Mouse (Mus musculus) stomach, embryonic 14.5 days (tissue): Measurements from ENCODE around the gene Rnf41. TPM values are rescaled to one million over a fixed set of nuclear protein-coding genes. Genes with fewer than 3 reads are reported as not detected.

ENCODE experiments used
- ATAC-seq: fragments of 200-750 bp; cut with Nextera tagmentation; 2 replicates; pipeline ENCODE4 v1.8.0; 2017; ENCODE audit warnings: low read depth, moderate TSS enrichment; ENCODE audit not compliant: insufficient number of reproducible peaks, insufficient read depth, low FRiP score
- H3K27ac ChIP-seq: fragments of 300-500 bp; sonication (generic); 2 replicates; pipeline ENCODE4 v1.5.1; 2014; ENCODE audit warnings: mild to moderate bottlenecking, low read length, moderate library complexity, mixed read lengths
- H3K27me3 ChIP-seq: fragments of 300-500 bp; sonication (generic); 2 replicates; pipeline ENCODE4 v1.6.1; 2014; ENCODE audit warnings: low read length, control low read depth, mixed read lengths; ENCODE audit not compliant: control insufficient read depth, insufficient read depth
- H3K36me3 ChIP-seq: fragments of 300-500 bp; sonication (generic); 2 replicates; pipeline ENCODE4 v1.6.1; 2014; ENCODE audit warnings: mild to moderate bottlenecking, control low read depth, low read length, moderate library complexity, mixed read lengths; ENCODE audit not compliant: control insufficient read depth, insufficient read depth
- H3K4me1 ChIP-seq: fragments of 300-500 bp; sonication (generic); 2 replicates; pipeline ENCODE4 v1.6.1; 2014; ENCODE audit warnings: low read length, control low read depth, mixed read lengths; ENCODE audit not compliant: control insufficient read depth, insufficient read depth
- H3K4me2 ChIP-seq: fragments of 300-500 bp; sonication (generic); replicated peaks from 2 replicates; pipeline ENCODE4 v1.6.1; 2014; ENCODE audit warnings: low read depth, low read length, control low read depth
- H3K4me3 ChIP-seq: fragments of 300-500 bp; sonication (generic); 2 replicates; pipeline ENCODE4 v1.5.1; 2014; ENCODE audit warnings: low read depth, low read length, control low read depth
- H3K9ac ChIP-seq: fragments of 300-500 bp; sonication (generic); replicated peaks from 2 replicates; pipeline ENCODE4 v1.6.1; 2014; ENCODE audit warnings: low read depth, mild to moderate bottlenecking, control low read depth, low read length, moderate library complexity, mixed read lengths
- H3K9me3 ChIP-seq: fragments of 300-500 bp; sonication (generic); 2 replicates; pipeline ENCODE4 v1.6.1; 2016; ENCODE audit warnings: low read depth, low read length, control low read depth; ENCODE audit not compliant: control insufficient read depth
- WGBS: fragments of 180-500 bp; shearing (Covaris S2); extraction: QIAGEN DNeasy Blood & Tissue Kit; methylation state at CpG from one replicate; pipeline ENCODE4 v1.1.7; 2014; 5-methylcytosine and 5-hydroxymethylcytosine counted together
- microRNA-seq: library from miRNA; unstranded; fragments of <30 nt; microRNA quantifications from one replicate; pipeline ENCODE4, GENCODE M21; 2016
- polyA plus RNA-seq: library from polyadenylated mRNA; unstranded; fragments of >200 nt; fragmentation: Nextera tagmentation; extraction: Ambion mirVana; gene quantifications from 2 replicates; pipeline ENCODE4 v1.2.1, GENCODE M21; 2014

Gene Rnf41
- polyA plus RNA-seq, 1 experiment from 2014 or later = 31.9 TPM

- no peak for ATAC-seq
- Histone ChIP-seq H3K27ac (peak overlapping the region; percentile 55; the same call in 1 of the 2 replicates), H3K4me3 (no peak overlapping the region), H3K9me3 (no peaks in the 10 kb centered on the region), H3K36me3 (peaks cover 78% of the 10 kb centered on the region), H3K4me2 (no peak overlapping the region), H3K4me1 (peaks cover 22% of the 10 kb centered on the region), H3K9ac (no peak overlapping the region), H3K27me3 (no peaks in the 10 kb centered on the region)
- WGBS = 91% methylated on average over 22 of the region's 22 CpGs
These were observed 76.6 kb downstream of the Rnf41 start for GRCm38 (mm10) chr10:128487861-128488712.

DNA sequence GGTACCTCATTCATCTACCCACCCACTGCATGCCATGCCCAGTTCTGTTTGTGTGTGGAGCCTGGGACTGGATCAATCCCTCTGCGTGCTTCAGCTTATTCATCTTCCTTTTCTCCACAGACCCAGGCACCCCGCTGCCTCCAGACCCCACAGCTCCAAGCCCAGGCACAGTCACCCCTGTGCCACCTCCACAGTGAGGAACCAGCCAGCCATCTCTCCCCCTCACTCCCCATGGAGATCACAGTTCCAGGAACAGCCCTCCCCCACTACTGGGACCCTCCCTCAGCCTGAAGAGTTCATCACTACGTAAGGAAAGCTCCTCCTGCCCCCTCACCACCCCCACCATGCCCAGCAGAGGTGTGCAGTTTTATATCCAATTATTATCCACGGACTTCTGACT lies 77.3 kb downstream of the Rnf41 start:
- Histone ChIP-seq H3K36me3 (peaks cover 71% of the 10 kb centered on the region), H3K9me3 (no peaks in the 10 kb centered on the region), H3K4me1 (peaks cover 22% of the 10 kb centered on the region), H3K4me3 (no peak overlapping the region), H3K4me2 (no peak overlapping the region), H3K9ac (no peak overlapping the region), H3K27me3 (no peaks in the 10 kb centered on the region), H3K27ac (peak overlapping the region; percentile 55)
- 72% methylated on average over 4 of the region's 4 CpGs for WGBS
- no peak for ATAC-seq

DNA sequence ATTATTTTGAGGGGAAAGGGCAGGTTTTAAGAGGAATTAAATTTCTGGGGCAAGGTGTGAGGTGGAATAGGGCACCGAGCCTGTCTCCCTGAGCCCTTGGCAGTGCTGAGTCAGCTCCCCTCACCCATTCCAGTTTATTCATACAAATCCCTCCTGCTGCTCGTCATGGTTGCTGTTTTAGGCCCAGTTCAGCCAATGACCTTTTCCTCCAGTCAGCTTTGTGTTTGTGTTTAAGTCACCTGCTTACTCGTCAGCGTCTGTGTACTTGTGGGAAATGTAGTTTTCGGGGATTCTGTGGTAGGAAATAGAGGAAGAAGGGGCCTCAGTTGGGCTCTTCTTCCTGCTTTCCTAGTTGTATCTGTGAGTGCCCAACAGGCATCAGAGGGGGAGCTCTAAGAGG lies 77.9 kb downstream of the Rnf41 start:
- Histone ChIP-seq H3K27me3 (no peaks in the 10 kb centered on the region), H3K9me3 (no peaks in the 10 kb centered on the region), H3K9ac (no peak overlapping the region), H3K4me1 (peaks cover 23% of the 10 kb centered on the region), H3K4me3 (no peak overlapping the region), H3K4me2 (no peak overlapping the region), H3K27ac (peak overlapping the region; percentile 94), H3K36me3 (peaks cover 65% of the 10 kb centered on the region)
- 39% methylated on average over 5 of the region's 5 CpGs for WGBS
- ATAC-seq = no peak

GRCm38 (mm10) chr10:128489785-128490184 lies 78.3 kb downstream of the Rnf41 start:
- Histone ChIP-seq H3K9me3 (no peaks in the 10 kb centered on the region), H3K4me3 (no peak overlapping the region), H3K36me3 (peaks cover 64% of the 10 kb centered on the region), H3K9ac (0 out of 2 replicates have a peak overlapping the region, but pooled peaks have one; percentile 25), H3K4me1 (peaks cover 27% of the 10 kb centered on the region), H3K27ac (peak overlapping the region; percentile 94), H3K27me3 (no peaks in the 10 kb centered on the region), H3K4me2 (peak overlapping the region; percentile 7; the same call in 1 of the 2 replicates)
- no peak for ATAC-seq
- 41% methylated on average over 4 of the region's 4 CpGs for WGBS

GRCm38 (mm10) chr10:128490232-128490631 lies 78.8 kb downstream of the Rnf41 start:
- H3K36me3 ChIP-seq = peaks cover 60% of the 10 kb centered on the region
- H3K9me3 ChIP-seq = no peaks in the 10 kb centered on the region
- 16% methylated on average over 5 of the region's 5 CpGs for WGBS
- H3K27ac ChIP-seq = peak overlapping the region; percentile 94
- H3K27me3 ChIP-seq = no peaks in the 10 kb centered on the region
- H3K4me3 ChIP-seq = no peak overlapping the region
- 0 out of 2 replicates have a peak overlapping the region, but pooled peaks have one; percentile 25 for H3K9ac ChIP-seq
- peak overlapping the region; percentile 7; the same call in 1 of the 2 replicates for H3K4me2 ChIP-seq
- peaks cover 31% of the 10 kb centered on the region for H3K4me1 ChIP-seq
- no peak for ATAC-seq

DNA sequence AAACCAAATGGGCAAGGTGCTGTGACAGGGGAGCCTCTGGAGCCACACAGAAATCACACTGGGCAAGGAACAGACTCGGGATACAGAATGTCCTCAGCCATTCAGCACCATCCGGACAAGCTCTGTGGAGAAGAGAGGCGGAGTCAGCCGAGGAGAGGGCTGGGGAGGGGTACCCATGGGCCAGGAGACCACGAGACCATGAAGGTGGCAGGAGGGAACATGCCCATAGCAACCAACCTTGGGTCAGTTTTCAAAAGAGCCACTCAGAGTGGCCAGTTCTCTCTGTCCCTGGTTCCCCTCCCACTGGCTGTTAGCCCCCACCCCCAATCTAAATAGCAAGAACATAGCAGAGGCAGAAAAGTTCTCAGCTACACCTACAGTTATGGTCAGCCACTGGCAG lies 79.5 kb downstream of the Rnf41 start:
- WGBS = 36% methylated on average over 5 of the region's 5 CpGs
- no peak for ATAC-seq
- Histone ChIP-seq H3K4me3 (peak overlapping the region; percentile 71; the same call in 1 of the 2 replicates), H3K9ac (peak overlapping the region; percentile 15; the same call in 1 of the 2 replicates), H3K27ac (peak overlapping the region; percentile 94), H3K4me2 (peak overlapping the region; percentile 79), H3K4me1 (peaks cover 33% of the 10 kb centered on the region), H3K27me3 (no peaks in the 10 kb centered on the region), H3K9me3 (no peaks in the 10 kb centered on the region), H3K36me3 (peaks cover 54% of the 10 kb centered on the region)

Small RNA genes within 50 kb of the gene (microRNA-seq; reads per million reads assigned to microRNA genes)
- gene Gm25361 (not detected), gene Gm26308 (not detected), gene Mir6914 (0.78 reads per million), gene Mir6915 (0.78 reads per million), gene Mir8105 (not detected)

Other genes with a start within 250 kb of the Rnf41 start
- gene Rbms2, start 231.4 kb upstream of the Rnf41 start, polyA plus RNA-seq = 29.5 and 35.6 TPM in 2 replicates
- gene Gls2, start 217.2 kb upstream of the Rnf41 start, polyA plus RNA-seq = 0.78 and 0.84 TPM in 2 replicates
- gene Spryd4, start 199.8 kb upstream of the Rnf41 start, polyA plus RNA-seq = 33.5 and 33.7 TPM in 2 replicates
- 0.11 TPM in 1 of 2 replicates, not detected in the other for gene Mip, start 185.8 kb upstream of the Rnf41 start, polyA plus RNA-seq
- gene Timeless, start 179.6 kb upstream of the Rnf41 start, polyA plus RNA-seq = 47.2 and 48.0 TPM in 2 replicates
- 0.27 TPM in 1 of 2 replicates, not detected in the other for gene Apon, start 157.6 kb upstream of the Rnf41 start, polyA plus RNA-seq
- not detected in 2 replicates for gene Apof, start 143.0 kb upstream of the Rnf41 start, polyA plus RNA-seq
- 12.2 and 13.0 TPM in 2 replicates for gene Stat2, start 141.1 kb upstream of the Rnf41 start, polyA plus RNA-seq
- gene Il23a, start 112.9 kb upstream of the Rnf41 start, polyA plus RNA-seq = 0.36 and 0.43 TPM in 2 replicates
- gene Pan2, start 108.3 kb upstream of the Rnf41 start, polyA plus RNA-seq = 32.9 and 34.8 TPM in 2 replicates
- gene Cnpy2, start 89.2 kb upstream of the Rnf41 start, polyA plus RNA-seq = 328 and 342 TPM in 2 replicates
- 211 and 214 TPM in 2 replicates for gene Cs, start 73.9 kb upstream of the Rnf41 start, polyA plus RNA-seq
- gene Coq10a, start 42.7 kb upstream of the Rnf41 start, polyA plus RNA-seq = 12.9 and 13.0 TPM in 2 replicates
- gene Ankrd52, start 34.5 kb upstream of the Rnf41 start, polyA plus RNA-seq = 16.7 and 17.8 TPM in 2 replicates
- 3.4 and 3.7 TPM in 2 replicates for gene Slc39a5, start 10.4 kb upstream of the Rnf41 start, polyA plus RNA-seq
- 76.6 and 86.7 TPM in 2 replicates for gene Nabp2, start 165 bp upstream of the Rnf41 start, polyA plus RNA-seq
- gene Smarcc2, start 47.6 kb downstream of the Rnf41 start, polyA plus RNA-seq = 109 and 110 TPM in 2 replicates
- 1,824 and 1,933 TPM in 2 replicates for gene Myl6, start 82.5 kb downstream of the Rnf41 start, polyA plus RNA-seq
- 3.2 and 3.4 TPM in 2 replicates for gene Myl6b, start 87.0 kb downstream of the Rnf41 start, polyA plus RNA-seq
- gene Esyt1, start 114.2 kb downstream of the Rnf41 start, polyA plus RNA-seq = 25.8 and 28.9 TPM in 2 replicates
- 8.8 and 10.7 TPM in 2 replicates for gene Zc3h10, start 136.1 kb downstream of the Rnf41 start, polyA plus RNA-seq
- 4,724 and 5,059 TPM in 2 replicates for gene Rpl41, start 137.6 kb downstream of the Rnf41 start, polyA plus RNA-seq
- 210 and 218 TPM in 2 replicates for gene Pa2g4, start 154.3 kb downstream of the Rnf41 start, polyA plus RNA-seq
- 27.1 TPM in 2 replicates for gene Erbb3, start 178.0 kb downstream of the Rnf41 start, polyA plus RNA-seq
- 1,148 and 1,216 TPM in 2 replicates for gene Rps26, start 215.1 kb downstream of the Rnf41 start, polyA plus RNA-seq
- gene Ikzf4, start 234.3 kb downstream of the Rnf41 start, polyA plus RNA-seq = 3.5 and 4.9 TPM in 2 replicates